Mouse (Mus musculus): ENCODE data around the gene Pelo.
A peak's percentile ranks its signal among the peaks of the same experiment; 100 is the strongest.

Pelo gene

DNA sequence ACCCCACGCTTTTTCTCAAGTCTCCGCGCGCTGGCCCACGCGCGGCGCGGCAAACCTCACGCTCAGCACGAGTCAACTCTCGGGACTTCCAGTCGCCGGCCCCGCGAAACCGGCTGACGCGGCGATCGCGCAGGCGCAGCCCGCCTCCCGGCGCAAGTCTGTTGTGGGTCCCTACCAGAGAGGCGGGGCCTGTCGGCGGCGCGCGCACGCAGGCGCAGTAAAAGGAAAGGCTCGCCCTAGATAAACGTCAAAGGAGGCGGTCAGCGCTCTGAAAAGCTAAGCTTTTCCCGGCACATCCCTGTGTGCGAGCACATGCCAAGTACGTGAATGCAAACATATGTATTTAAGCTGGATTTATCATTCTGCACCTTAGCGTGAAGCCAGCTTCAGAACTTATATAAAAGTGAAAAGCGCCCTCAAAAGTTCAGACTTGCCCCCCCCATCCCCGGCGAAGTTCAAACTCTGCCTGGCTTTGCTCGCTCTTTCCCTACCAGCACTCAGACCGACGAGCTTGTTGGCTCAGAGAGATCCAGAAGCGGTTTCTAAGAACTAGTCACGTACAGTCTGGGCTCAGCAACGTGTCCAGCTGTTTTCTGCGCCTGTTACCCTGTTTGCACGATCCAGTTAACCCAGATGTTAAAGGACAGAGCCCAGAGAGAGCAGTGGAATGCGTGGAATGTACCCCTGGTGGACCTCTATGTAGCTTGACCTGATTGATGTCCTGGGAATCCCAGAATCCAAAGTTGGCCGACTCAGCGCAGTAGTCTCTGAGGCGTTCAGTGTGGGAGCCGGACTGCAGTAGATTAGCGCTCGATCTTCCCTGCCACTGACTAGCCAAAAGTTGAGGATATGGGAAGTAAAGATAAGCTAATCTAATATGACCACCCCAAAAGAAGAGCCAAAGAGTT, at the start of gene Pelo:
Pelo (minus strand) TSS at position 118 of the 908 bp plus-strand sequence.
- DNase-seq, result peak; percentile 97

DNA sequence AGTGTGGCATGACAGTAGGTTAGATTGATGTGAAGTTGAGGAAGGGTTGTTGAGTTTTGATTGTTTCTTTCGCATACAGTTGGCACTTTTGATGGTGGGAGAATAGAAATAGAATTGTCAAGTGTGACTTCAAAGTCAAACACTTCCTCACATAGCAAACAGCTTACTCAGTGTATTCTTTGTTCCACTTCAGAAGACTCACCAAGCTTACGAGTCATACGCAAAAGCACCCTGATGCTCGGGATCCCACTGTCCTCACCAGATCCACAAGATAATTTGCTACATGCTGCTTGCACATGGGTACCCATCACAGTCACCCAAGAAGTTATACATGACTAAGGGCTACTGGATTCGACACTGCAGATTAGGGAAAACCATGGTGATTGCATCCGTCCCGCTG, 48.5 kb upstream of the Pelo start:
- DNase-seq, result no peak

DNA sequence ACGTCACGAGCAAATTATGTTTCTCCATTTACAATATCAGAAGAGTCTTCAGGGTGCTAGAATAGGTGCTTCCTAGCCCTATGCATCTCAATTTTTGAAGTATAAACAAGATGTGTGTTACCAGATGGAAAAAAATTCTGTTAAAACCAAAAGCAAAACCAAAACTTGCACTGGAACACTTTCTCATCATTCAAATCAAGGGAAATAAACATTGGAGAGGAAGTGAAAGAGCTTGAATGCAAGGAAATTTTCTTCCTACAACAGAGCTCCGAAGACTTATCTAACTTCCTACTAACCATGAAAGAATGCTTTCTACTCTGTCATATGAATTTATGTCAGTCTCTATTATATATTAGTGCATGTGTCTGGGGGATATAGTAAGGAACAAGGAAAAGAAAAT, 46.8 kb upstream of the Pelo start:
- no peak for DNase-seq

DNA sequence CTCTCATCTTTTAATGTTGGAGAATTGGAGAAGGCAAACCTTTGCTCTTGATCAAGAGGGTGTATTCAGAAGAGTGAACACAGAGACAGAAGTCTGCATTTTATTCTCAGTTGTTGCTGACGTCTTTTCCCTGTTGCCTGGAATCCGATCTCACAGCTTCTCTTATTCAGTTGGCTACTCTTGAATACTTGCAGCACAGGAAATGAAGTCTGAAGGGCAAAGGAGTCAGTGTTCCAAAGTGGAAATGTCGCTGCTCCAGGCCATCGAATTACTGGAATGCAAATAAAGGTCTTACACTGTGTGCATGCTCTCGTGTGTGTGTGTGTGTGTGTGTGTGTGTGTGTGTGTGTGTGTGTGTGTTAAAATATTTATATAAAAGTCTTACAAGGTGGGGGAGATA, 42.4 kb upstream of the Pelo start:
- DNase-seq, result peak; percentile 73

DNA sequence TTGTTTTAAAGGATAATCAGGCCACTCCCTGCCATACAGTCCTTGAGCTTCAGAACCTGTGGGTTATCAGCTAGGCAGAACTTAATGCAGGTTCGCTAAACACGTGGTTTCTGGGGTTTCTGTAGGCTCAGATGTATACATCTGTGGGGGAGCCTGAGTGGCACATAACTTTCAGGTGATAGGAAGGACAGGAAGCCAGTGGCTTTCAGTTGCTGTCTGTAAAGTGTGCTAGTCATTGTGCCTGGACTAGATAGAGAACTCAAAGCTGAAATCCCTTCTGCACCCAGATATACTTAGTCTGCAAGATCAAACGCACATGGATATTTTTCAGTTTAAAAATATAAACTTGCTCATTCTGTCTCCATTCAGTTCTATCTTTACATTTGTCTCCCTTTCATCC, 41.4 kb upstream of the Pelo start:
- no peak for DNase-seq

DNA sequence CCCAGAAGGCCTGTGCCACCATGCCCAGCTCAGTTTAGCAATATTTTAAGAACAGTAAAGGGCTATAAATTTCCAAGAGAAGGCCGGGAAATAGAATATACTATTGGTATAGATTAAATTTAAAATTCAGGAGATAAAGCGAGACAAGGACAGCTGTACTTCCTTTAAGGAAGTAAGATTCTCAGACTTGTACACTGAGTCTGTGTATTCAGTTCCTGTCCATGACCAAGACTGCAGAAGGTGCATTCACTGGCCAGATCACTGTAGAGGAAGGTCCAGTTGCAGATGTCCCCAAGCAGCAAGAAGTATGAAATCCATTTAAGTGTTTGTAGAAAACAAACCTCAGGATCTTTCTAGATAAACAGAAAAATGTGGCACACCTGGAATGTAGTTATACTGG, 40.0 kb upstream of the Pelo start:
- no peak for DNase-seq

DNA sequence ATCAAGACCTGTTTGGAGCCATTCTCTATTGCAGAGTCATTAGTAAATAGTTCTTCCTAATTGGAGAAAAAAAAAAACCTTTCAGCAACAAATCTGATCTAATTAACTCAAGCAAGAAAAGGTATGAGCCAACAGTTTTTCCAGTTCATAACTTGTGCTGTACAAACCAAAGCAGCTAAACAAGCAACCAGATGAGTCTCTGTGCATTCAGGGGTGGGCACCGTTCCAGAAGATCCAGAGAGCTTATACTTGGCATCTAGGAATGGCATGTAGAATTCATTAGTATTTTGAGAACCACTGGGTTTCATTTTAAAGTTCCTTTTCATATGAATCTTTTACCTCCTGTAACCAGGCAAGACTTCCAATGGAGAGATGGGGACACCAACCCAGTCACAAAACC, 37.8 kb upstream of the Pelo start:
- no peak for DNase-seq

DNA sequence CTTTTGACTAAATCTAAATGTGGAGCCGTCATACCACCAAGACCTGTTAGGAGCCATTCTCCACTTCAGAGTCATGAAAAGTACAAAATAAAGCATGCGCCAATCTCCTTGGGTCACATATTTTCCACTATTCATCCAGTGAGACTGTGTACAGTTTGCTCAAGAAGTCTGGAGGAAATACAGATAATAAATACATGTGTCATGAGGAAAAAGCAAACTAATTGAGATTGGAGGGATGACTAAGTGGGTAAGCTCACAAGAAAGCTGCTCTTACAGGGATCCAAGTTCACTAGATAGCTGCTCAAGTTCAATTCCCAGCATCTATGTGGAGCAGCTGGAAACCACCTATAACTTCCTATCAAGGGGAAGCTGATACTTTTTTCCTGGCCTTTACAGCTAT, 36.5 kb upstream of the Pelo start:
- no peak for DNase-seq

DNA sequence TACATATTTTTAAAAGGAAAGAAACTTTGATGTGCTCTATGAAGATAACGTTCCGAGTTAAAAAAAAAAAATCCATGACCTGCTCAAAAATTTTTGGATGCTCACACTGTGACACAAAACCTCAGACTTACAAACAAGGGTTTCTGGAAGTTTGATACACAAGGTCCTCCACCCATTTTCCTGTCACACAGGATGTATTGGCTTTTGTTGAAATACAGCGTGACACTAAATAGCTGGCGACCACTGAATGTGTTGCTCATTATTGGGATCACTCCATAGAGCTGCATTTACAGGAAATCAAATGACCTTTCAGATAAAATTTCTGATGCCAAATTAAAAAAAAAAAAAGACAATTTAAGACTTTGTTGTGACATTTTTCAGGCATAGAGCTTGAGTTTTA, 35.1 kb upstream of the Pelo start:
- no peak for DNase-seq

DNA sequence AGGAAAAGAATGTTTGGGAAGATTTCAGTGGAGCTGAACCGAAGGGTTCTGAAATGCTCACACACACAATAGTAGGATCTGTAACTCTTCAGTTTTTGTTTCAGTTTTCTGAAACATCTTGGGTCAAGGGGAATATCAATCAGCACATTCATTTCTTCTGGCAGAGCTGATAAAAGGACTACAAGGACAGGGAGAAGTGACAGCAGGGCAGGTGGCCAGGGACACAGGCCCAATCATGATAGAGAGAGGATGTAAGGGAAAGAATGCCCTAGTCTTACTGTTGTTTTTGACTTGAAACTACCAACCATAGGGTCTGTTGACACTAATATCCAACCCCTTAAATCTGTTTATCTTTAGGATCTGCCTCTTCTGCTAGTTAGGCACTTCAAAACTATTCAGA, 34.5 kb upstream of the Pelo start:
- DNase-seq, result no peak

DNA sequence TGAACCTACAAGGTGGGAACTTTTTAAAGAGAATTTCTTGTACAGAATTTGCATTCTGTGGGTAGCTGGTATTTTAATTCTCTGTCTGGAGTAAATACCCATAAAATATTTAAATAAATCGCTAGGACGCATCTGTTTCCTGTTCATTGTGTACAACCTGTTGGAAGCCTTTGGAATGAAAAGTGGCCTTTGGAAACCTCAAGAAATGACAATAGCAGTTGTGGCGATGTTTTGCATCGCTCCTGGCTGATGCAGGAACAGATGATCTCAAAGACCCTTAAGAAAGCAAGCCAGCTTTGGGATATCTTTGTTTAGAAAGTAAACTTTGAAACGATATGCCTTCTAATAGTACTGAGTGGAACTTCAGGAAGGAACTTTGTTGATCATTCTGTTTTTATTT, 28.8 kb upstream of the Pelo start:
- no peak for DNase-seq

DNA sequence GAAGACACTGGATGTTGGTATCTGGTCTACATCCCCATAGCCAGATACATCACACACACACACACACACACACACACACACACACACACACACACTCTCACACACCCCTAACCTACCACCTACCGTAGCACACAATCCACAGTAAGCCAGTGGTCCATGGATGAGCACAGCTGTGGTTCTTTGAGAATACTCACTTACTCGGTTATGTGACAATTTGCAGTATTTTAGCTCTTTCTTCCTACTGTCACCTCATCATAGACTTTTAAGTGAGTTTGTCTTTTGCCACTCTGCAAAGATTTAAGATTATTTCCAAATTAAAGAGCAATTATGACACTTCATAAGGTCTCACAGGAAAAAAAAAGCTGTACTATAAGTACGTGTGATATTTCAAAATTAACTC, 28.2 kb upstream of the Pelo start:
- no peak for DNase-seq

DNA sequence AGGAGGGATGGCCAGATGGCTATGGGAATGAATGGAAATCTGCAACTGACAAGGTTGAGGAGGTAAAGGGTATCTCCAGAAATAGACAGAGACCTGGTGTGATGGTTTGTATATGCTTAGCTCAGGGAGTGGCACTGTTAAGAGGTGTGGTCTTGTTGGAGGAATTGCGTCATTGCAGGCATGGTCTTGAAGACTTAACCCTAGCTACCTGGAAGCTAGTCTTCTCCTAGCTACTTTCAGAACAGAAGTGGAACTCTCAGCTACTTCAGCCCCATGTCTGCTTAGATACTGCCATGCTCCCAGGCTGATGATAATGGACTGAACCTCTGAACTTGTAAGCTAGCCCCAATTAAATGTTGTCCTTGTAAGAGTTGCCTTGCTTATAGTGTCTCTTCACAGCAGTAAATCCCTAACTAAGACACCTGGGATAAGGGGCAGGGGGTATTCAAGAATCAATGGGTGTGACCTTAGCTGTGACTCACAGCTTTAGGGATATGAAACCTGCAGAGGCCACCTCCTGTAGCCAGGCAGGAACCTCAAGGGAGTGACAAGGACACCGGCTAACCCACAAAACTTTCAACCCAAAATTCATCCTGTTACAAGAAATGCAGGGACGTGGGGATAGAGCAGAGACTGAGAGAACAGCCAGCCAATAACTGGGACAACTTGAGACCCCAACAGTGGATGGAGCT, 27.1 kb upstream of the Pelo start:
- no peak for DNase-seq

DNA sequence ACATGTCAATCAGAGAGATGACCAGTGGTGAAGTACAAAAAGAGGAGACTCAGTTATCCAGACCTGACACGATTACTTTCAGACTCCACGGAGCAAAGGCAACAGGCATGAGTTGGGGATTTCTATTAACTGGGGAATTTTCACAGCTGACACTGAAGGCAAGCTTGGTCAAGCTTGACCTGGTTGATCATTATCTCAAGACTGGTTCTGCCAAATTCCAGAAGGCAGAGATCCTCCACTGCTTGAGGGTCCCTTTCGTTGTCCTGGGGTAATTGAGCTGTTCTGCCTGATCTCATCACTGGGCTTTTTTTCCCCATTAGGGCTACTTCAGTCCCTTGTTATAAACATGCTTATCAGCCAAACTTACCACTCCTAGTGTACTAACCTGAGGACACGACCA, 19.6 kb upstream of the Pelo start:
- DNase-seq, result peak; percentile 78

DNA sequence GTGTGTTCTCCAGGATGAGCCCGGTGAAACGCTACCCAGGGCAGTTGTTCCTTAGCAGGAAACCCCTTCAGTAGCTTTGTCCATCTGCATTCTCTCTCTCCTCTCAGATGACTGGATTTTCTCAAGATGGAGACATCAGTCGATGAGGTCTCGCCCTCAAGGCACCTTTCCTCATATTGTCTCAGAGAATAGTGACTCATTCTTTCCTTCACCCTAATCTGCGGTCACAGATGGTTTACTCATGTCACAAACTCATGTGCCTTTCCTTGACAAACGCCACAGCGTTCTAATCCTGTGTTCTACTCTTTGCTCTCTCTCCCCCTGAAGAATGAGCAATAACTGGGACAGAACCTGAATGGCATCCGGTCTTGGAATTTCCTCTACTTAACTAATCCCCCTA, 17.4 kb upstream of the Pelo start:
- DNase-seq, result no peak

DNA sequence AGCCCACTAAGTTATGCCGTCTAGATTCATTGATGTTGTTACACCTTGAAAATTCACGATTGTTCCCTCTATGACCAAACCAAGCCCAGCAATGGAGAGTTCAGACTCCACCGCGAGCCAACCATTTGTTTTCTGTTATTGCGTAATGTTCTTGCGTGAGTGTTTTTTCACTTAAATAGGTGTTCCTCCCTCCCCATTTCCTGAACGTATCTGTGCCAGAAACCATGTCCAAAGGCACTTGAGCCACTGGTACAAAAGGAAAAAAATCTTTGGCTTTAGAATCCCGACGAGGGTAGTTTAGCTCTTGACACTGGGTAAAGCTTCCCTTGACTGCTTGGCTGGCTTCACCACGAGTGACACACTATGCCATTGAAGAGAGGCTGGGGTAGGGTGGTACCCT, 16.2 kb upstream of the Pelo start:
- DNase-seq, result no peak

DNA sequence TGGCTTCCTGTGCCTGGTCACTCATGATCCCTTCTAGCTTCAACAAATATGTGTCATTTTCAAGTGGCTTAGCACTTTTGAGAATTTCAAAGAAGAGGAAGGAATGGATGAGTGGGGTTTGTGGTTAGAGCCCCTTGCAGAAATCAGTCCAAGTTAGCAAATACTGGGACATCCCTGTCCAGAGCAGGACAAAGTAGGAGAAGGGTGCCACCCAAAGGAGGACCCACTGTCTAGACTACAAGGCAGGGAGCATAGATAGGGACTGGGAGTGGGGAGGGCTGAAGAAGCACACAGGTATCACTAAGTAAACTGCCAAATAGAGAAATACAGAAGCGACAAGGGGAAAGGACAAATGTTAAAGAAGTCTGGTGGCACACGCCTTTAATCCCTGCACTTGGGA, 12.8 kb upstream of the Pelo start:
- no peak for DNase-seq

DNA sequence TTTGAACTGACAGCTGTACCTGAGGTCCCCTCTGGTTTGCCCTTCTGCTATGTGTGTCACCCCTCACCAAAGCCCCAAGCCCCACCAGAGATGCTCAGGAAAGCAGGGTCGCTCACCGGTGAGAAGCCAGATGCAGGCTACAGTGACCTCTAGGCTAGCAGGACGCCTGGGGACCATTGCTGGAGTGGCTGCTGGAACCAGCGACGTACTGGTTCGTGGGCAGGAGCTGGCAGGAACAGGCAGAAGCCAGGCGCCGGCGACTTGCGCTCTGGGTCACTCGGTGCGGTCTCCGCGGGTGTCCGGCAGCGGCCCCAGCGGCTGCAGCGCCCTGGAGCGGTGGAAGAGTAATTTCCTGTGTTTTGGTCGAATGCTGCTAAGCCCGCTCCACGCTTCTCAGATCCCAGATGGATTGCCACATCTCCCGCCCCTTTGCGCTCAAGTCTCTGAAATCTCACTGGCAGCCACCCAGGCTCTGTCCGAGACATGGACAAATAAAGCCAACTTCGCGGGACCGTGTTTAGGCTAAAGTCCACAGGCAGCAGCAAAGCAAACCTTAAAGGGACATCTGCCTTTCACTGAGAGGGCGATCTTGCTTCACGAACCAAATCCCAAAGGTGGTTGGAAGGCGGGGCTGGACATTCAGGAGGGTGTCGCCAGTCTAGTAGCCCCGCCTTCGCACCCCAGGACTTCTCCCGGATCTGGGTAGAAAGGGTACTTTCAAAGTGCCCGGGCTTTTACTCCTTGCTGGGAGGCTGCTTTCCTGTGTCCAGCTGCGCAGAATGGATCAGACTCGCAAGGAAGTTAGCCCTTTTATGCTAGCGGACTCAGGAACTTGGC, 11.6 kb upstream of the Pelo start, which contains the start of the genes Gm49395 and Itga1:
Gm49395 (minus strand) TSS at position 567 of the 837 bp plus-strand sequence.
Itga1 (minus strand) TSS at position 610 of the 837 bp plus-strand sequence.
- DNase-seq, result peak; percentile 97

DNA sequence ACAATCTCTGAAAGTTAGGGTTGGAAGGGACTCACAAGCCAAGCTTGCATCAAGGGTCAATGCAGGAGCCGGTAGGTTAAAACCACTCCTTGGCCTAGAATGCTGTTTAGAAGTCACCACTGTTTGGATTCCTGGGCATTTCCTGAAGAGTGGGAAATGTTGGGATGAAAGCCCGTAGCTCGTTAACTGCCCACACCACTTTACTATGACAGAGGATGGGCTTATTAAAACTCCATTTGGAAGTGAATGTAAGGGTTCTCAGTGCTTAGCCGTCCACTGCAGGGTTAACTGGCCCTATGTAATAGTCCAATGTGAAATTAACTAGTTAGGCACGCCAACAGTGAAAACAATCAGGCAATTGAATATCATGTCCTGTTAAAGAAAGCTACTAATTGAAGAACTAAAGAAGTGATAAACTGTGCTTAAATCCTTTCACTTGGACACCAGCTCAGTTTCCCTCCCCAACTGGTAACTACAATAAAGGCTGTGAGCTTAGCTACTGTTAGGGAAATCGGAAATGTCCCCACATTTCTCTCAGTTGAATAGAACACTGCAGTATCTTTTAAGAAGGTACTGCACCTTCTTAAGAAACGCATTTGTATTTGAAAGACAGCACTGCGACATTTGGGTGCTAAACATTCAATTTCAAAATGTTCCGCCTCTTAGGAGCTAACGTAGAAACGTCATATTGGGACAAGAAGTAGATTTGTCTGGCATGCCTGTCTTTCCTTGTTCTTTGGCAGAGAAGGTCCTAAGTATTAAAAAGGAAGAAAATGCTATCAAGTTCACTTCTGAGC, 10.6 kb upstream of the Pelo start:
- no peak for DNase-seq

DNA sequence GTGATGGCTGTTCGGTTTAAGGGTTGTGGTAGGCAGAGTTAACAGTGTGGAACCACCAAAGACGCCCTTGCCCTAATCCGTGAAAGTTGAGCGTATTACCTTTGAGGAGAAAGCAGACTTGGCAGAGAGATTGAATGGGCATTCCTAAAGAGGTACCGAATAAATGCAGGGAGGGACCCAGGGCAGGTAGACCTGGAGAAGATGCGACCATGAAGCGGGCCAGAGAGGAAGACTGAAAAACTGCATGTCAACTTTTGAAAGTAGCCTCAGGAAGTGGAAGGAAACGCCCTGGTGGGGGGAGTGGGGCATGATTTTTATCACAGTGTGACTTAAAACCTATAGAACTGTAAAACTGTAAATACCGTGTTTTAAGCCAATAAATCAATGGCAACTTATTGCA, 9.4 kb upstream of the Pelo start:
- DNase-seq, result no peak

DNA sequence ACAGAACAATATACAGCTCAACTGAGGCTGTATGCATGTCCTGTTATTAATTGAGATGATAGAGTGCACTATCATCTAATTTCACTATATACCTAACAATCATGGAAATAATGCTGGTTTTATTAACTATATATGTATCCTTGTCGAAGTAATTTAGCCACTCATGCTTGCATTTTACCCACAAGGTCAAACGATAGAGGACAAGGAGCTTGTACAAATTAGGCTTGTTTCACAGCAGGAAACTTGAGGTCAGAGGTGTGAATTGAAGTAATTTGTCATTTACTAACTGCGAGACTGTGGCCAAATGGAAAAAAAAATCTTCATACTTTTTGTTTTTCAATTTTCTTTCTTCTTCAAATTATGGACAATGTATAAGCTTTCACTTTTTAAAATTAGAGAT, 8.2 kb upstream of the Pelo start:
- no peak for DNase-seq

DNA sequence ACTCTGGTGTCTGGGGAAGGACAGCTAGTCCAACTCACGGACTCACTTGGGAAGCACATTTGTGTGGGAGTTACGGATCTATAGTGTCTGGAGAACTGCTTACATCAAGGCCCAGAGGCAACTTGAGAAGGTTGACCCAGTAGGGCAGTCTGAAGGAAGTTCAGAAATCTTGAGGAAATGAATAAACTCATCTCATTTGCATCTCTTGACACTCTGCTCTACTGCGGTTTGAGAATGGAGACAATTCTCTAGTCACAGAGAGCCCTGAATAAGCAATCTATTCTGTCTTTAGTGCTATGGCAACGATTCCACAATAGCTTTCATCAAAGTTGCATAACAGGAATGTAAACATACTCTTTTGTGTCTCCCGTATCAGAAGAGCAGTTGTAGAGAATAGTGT, 7.0 kb upstream of the Pelo start:
- no peak for DNase-seq

DNA sequence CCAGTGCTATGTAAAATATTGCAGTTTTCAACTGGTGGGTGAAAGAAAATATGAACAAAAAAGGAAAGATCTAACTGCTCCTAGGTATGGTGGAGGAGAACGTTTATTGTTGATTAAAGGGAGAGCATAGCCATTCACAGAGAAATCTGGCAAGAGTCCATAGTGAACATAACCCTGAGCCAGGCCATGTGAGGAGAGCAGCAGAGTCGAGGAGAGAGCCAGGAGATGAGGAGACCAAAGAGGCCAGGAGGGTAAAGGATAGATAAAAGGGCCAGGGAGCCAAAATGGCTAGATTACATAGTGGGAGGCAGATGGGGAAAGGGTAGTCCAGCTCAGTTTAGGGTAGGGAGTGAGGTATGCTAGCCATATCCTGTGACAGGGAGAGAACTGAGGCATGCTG, 6.2 kb upstream of the Pelo start:
- no peak for DNase-seq
